Mouse (Mus musculus): Measurements from ENCODE around the gene Srpk2. TPM values are rescaled to one million over a fixed set of nuclear protein-coding genes. Genes with fewer than 3 reads are reported as not detected.
"Not testable (repeated sequence)": the region's sequence is repeated elsewhere in the genome, so short reads cannot be mapped to it uniquely, and the experiment has no call there.

Gene Srpk2
- total RNA-seq, 2 experiments from 2014 or later = 179 to 201 TPM

- DNase-seq (ENCODE audit: extremely low spot score in 1 of 2, low spot score in 2 of 2) = no peak
- intact Hi-C loops (cut with DNase I) = no loop called here
- H3K27ac ChIP-seq = no peak overlapping the region
- TF ChIP-seq CTCF (IDR thresholded peaks at IDR 0.05) = no peak
- no peak overlapping the region for H3K4me3 ChIP-seq
Measured at GRCm38 (mm10) chr5:23661191-23661590, 23.2 kb downstream of the Srpk2 start.

- intact Hi-C loops (cut with DNase I) = no loop called here
Measured at GRCm38 (mm10) chr5:23658017-23658416, 26.4 kb downstream of the Srpk2 start.

GRCm38 (mm10) chr5:23656590-23656989, 27.8 kb downstream of the Srpk2 start:
- peak; percentile 33 for TF ChIP-seq CTCF (IDR thresholded peaks at IDR 0.05)
- Histone ChIP-seq H3K4me3 (no peak overlapping the region), H3K27ac (no peak overlapping the region)
- intact Hi-C loops (cut with DNase I) = no loop called here
- DNase-seq (ENCODE audit: extremely low spot score in 1 of 2, low spot score in 2 of 2) = no peak

More at GRCm38 (mm10) chr5:23658017-23658416, 26.4 kb downstream of the Srpk2 start:
- Histone ChIP-seq H3K4me3 (no peak overlapping the region), H3K27ac (no peak overlapping the region)
- TF ChIP-seq CTCF (IDR thresholded peaks at IDR 0.05) = no peak
- no peak for DNase-seq (ENCODE audit: extremely low spot score in 1 of 2, low spot score in 2 of 2)

GRCm38 (mm10) chr5:23655030-23655429, 29.4 kb downstream of the Srpk2 start:
- no peak for DNase-seq (ENCODE audit: extremely low spot score in 1 of 2, low spot score in 2 of 2)
- H3K27ac ChIP-seq = no peak overlapping the region
- no peak for TF ChIP-seq CTCF (IDR thresholded peaks at IDR 0.05)
- no peak overlapping the region for H3K4me3 ChIP-seq
- intact Hi-C loops (cut with DNase I) = no loop called here

- no peak for DNase-seq (ENCODE audit: extremely low spot score in 1 of 2, low spot score in 2 of 2)
- intact Hi-C loops (cut with DNase I) = no loop called here
- no peak overlapping the region for H3K27ac ChIP-seq
Measured at GRCm38 (mm10) chr5:23652326-23652725, 32.1 kb downstream of the Srpk2 start.

GRCm38 (mm10) chr5:23651786-23652185, 32.6 kb downstream of the Srpk2 start:
- DNase-seq (ENCODE audit: extremely low spot score in 1 of 2, low spot score in 2 of 2) = no peak
- TF ChIP-seq CTCF (IDR thresholded peaks at IDR 0.05) = no peak
- H3K4me3 ChIP-seq = no peak overlapping the region
- H3K27ac ChIP-seq = no peak overlapping the region
- intact Hi-C loops (cut with DNase I) = no loop called here

More at GRCm38 (mm10) chr5:23652326-23652725, 32.1 kb downstream of the Srpk2 start:
- no peak for TF ChIP-seq CTCF (IDR thresholded peaks at IDR 0.05)
- H3K4me3 ChIP-seq = no peak overlapping the region

GRCm38 (mm10) chr5:23650504-23650903, 33.9 kb downstream of the Srpk2 start:
- intact Hi-C loops (cut with DNase I) = no loop called here
- no peak for TF ChIP-seq CTCF (IDR thresholded peaks at IDR 0.05)
- no peak overlapping the region for H3K27ac ChIP-seq

GRCm38 (mm10) chr5:23649246-23649645, 35.2 kb downstream of the Srpk2 start:
- intact Hi-C loops (cut with DNase I) = no loop called here
- DNase-seq (ENCODE audit: extremely low spot score in 1 of 2, low spot score in 2 of 2) = no peak
- Histone ChIP-seq H3K27ac (no peak overlapping the region), H3K4me3 (no peak overlapping the region)
- TF ChIP-seq CTCF (IDR thresholded peaks at IDR 0.05) = no peak

More at GRCm38 (mm10) chr5:23650504-23650903, 33.9 kb downstream of the Srpk2 start:
- H3K4me3 ChIP-seq = no peak overlapping the region
- no peak for DNase-seq (ENCODE audit: extremely low spot score in 1 of 2, low spot score in 2 of 2)

- no peak overlapping the region for H3K4me3 ChIP-seq
- no peak for TF ChIP-seq CTCF (IDR thresholded peaks at IDR 0.05)
- DNase-seq (ENCODE audit: extremely low spot score in 1 of 2, low spot score in 2 of 2) = no peak
- intact Hi-C loops (cut with DNase I) = no loop called here
- H3K27ac ChIP-seq = no peak overlapping the region
Measured at GRCm38 (mm10) chr5:23645671-23646070, 38.7 kb downstream of the Srpk2 start.

- H3K27ac ChIP-seq; DNase-seq (ENCODE audit: extremely low spot score in 1 of 2, low spot score in 2 of 2); intact Hi-C loops (cut with DNase I); H3K4me3 ChIP-seq: not testable (repeated sequence)
Measured at GRCm38 (mm10) chr5:23639193-23639592, 45.2 kb downstream of the Srpk2 start.

- H3K4me3 ChIP-seq = no peak overlapping the region
- no peak for TF ChIP-seq CTCF (IDR thresholded peaks at IDR 0.05)
Measured at GRCm38 (mm10) chr5:23638023-23638422, 46.4 kb downstream of the Srpk2 start.

GRCm38 (mm10) chr5:23637337-23637736, 47.1 kb downstream of the Srpk2 start:
- TF ChIP-seq CTCF (IDR thresholded peaks at IDR 0.05) = no peak
- Histone ChIP-seq H3K27ac (no peak overlapping the region), H3K4me3 (no peak overlapping the region)
- intact Hi-C loops (cut with DNase I) = no loop called here
- no peak for DNase-seq (ENCODE audit: extremely low spot score in 1 of 2, low spot score in 2 of 2)

More at GRCm38 (mm10) chr5:23638023-23638422, 46.4 kb downstream of the Srpk2 start:
- no peak overlapping the region for H3K27ac ChIP-seq
- intact Hi-C loops (cut with DNase I) = no loop called here
- no peak for DNase-seq (ENCODE audit: extremely low spot score in 1 of 2, low spot score in 2 of 2)

GRCm38 (mm10) chr5:23631490-23631889, 52.9 kb downstream of the Srpk2 start:
- Histone ChIP-seq H3K27ac (no peak overlapping the region), H3K4me3 (no peak overlapping the region)
- no peak for DNase-seq (ENCODE audit: extremely low spot score in 1 of 2, low spot score in 2 of 2)
- intact Hi-C loops (cut with DNase I) = no loop called here
- TF ChIP-seq CTCF (IDR thresholded peaks at IDR 0.05) = no peak

Data from left cerebral cortex, adult 2 months (tissue).